In genomic region chr9:29782697-29783096, GRCm38 (mm10) we compare ENCODE assay signal across 16 mouse cellular contexts.
"Had no signal": no experiment of that assay in that cellular context is flagged by ENCODE, and none has a peak within 500 bp of the region (broad histone marks: within the 10 kb centered on the region; RNA-seq: fewer than 3 reads in every experiment).

No protein-coding gene starts in this region.

- H3K9ac ChIP-seq: lung, embryonic 14.5 days; midbrain, embryonic 12.5 days; neural tube, embryonic 13.5 days had no signal

- H3K4me1 ChIP-seq: midbrain, embryonic 12.5 days; neural tube, embryonic 13.5 days had no signal

- H3K4me3 ChIP-seq: midbrain, embryonic 10.5 days; midbrain, embryonic 12.5 days; myocyte; neural tube, embryonic 13.5 days had no signal

- ATAC-seq: midbrain, embryonic 16.5 days had no signal

- DNase-seq: lung, adult 18-20 months; lung, embryonic 14.5 days; lung, postnatal 10 days; lung, postnatal 4 days; midbrain, embryonic 14.5 days; right cerebral cortex, postnatal 25 days; right cerebral cortex, postnatal 4 days; spleen, adult 18-20 months; thymus, adult 18-20 months; thymus, postnatal 14 days; thymus, postnatal 36 days had no signal

- H3K36me3 ChIP-seq: midbrain, embryonic 10.5 days; midbrain, embryonic 12.5 days; neural tube, embryonic 13.5 days had no signal

- H3K4me2 ChIP-seq: lung, embryonic 14.5 days; midbrain, embryonic 12.5 days; neural tube, embryonic 13.5 days had no signal

- H3K27me3 ChIP-seq: midbrain, embryonic 12.5 days; neural tube, embryonic 13.5 days had no signal

- H3K9me3 ChIP-seq: midbrain, embryonic 10.5 days; midbrain, embryonic 12.5 days; neural tube, embryonic 13.5 days had no signal

- H3K27ac ChIP-seq: midbrain, embryonic 10.5 days; midbrain, embryonic 12.5 days; neural tube, embryonic 13.5 days had no signal
